Mouse (Mus musculus) ES-Bruce4 (cell line): Measurements from ENCODE around the gene St8sia1.

Source experiments
- CTCF ChIP-seq: IDR thresholded peaks from one replicate; pipeline ENCODE4 v1.8.1; 2011; ENCODE audit warnings: low read depth, low read length
- EP300 ChIP-seq: IDR thresholded peaks from 2 replicates; pipeline ENCODE4 v1.6.1; 2011; ENCODE audit warnings: low read depth, low read length; ENCODE audit not compliant: insufficient read depth
- POLR2A ChIP-seq: IDR thresholded peaks from one replicate; pipeline ENCODE4 v1.8.1; 2011; ENCODE audit warnings: low read length; ENCODE audit not compliant: insufficient read depth

- TF ChIP-seq EP300 (no peak), CTCF (no peak), POLR2A (no peak)
Measured at GRCm38 (mm10) chr6:142804402-142804801, 159.8 kb downstream of the St8sia1 start, which contains the start of gene Sult6b2.
